Mouse (Mus musculus): ENCODE data around the gene Rnf183. TPM values are rescaled to one million over a fixed set of nuclear protein-coding genes. Genes with fewer than 3 reads are reported as not detected.
A peak's percentile ranks its signal among the peaks of the same experiment; 100 is the strongest.

Gene Rnf183
- polyA plus RNA-seq, 1 experiment from 2014 or later = not detected

- no peak overlapping the region for H3K27ac ChIP-seq (ENCODE audit: low read depth)
- H3K4me2 ChIP-seq (ENCODE audit: low read depth, low read length) = no peak overlapping the region
- no peaks in the 10 kb centered on the region for H3K27me3 ChIP-seq (ENCODE audit: insufficient read depth, low read length)
- ATAC-seq (no peak), DNase-seq (no peak)
- no peaks in the 10 kb centered on the region for H3K9me3 ChIP-seq (ENCODE audit: low read length)
- H3K4me1 ChIP-seq (ENCODE audit: insufficient read depth) = no peaks in the 10 kb centered on the region
- no peak overlapping the region for H3K4me3 ChIP-seq (ENCODE audit: low read depth, low read length)
- no peak for TF ChIP-seq EP300 (IDR thresholded peaks at IDR 0.05; ENCODE audit: low read depth)
- TF ChIP-seq CTCF (IDR thresholded peaks at IDR 0.05; ENCODE audit: low read depth) = no peak
- no peak overlapping the region for H3K9ac ChIP-seq (replicated peaks)
- H3K36me3 ChIP-seq (replicated peaks; ENCODE audit: insufficient read depth, low read length) = peaks cover 36% of the 10 kb centered on the region
- WGBS (ENCODE audit: insufficient replicate concordance) = 86% methylated on average over 4 of the region's 4 CpGs
Observed at GRCm38 (mm10) chr4:62425891-62426290, 9.2 kb downstream of the Rnf183 start.

- Histone ChIP-seq H3K9me3 (ENCODE audit: low read length) (no peaks in the 10 kb centered on the region), H3K4me1 (ENCODE audit: insufficient read depth) (no peaks in the 10 kb centered on the region), H3K4me3 (ENCODE audit: low read depth, low read length) (no peak overlapping the region), H3K9ac (replicated peaks) (no peak overlapping the region), H3K27ac (ENCODE audit: low read depth) (no peak overlapping the region), H3K27me3 (ENCODE audit: insufficient read depth, low read length) (no peaks in the 10 kb centered on the region), H3K36me3 (replicated peaks; ENCODE audit: insufficient read depth, low read length) (peaks cover 92% of the 10 kb centered on the region), H3K4me2 (ENCODE audit: low read depth, low read length) (no peak overlapping the region)
- WGBS (ENCODE audit: insufficient replicate concordance) = 90% methylated on average over 6 of the region's 6 CpGs
- DNase-seq = no peak
- no peak for ATAC-seq
- TF ChIP-seq CTCF (IDR thresholded peaks at IDR 0.05; ENCODE audit: low read depth) = no peak
- no peak for TF ChIP-seq EP300 (IDR thresholded peaks at IDR 0.05; ENCODE audit: low read depth)
Observed at GRCm38 (mm10) chr4:62419091-62419490, 16.0 kb downstream of the Rnf183 start.

GRCm38 (mm10) chr4:62418448-62418847 is 16.6 kb downstream of the Rnf183 start:
- 83% methylated on average over 8 of the region's 8 CpGs for WGBS (ENCODE audit: insufficient replicate concordance)
- no peak for ATAC-seq
- Histone ChIP-seq H3K36me3 (replicated peaks; ENCODE audit: insufficient read depth, low read length) (peaks cover 92% of the 10 kb centered on the region), H3K27ac (ENCODE audit: low read depth) (no peak overlapping the region), H3K9ac (replicated peaks) (no peak overlapping the region), H3K27me3 (ENCODE audit: insufficient read depth, low read length) (no peaks in the 10 kb centered on the region), H3K4me1 (ENCODE audit: insufficient read depth) (no peaks in the 10 kb centered on the region), H3K4me3 (ENCODE audit: low read depth, low read length) (no peak overlapping the region), H3K9me3 (ENCODE audit: low read length) (no peaks in the 10 kb centered on the region), H3K4me2 (ENCODE audit: low read depth, low read length) (no peak overlapping the region)
- no peak for DNase-seq
- TF ChIP-seq CTCF (IDR thresholded peaks at IDR 0.05; ENCODE audit: low read depth) (no peak), EP300 (IDR thresholded peaks at IDR 0.05; ENCODE audit: low read depth) (no peak)

- Histone ChIP-seq H3K36me3 (replicated peaks; ENCODE audit: insufficient read depth, low read length) (peaks cover 44% of the 10 kb centered on the region), H3K27ac (ENCODE audit: low read depth) (no peak overlapping the region), H3K4me2 (ENCODE audit: low read depth, low read length) (no peak overlapping the region), H3K9me3 (ENCODE audit: low read length) (no peaks in the 10 kb centered on the region), H3K9ac (replicated peaks) (no peak overlapping the region), H3K27me3 (ENCODE audit: insufficient read depth, low read length) (no peaks in the 10 kb centered on the region), H3K4me1 (ENCODE audit: insufficient read depth) (peaks cover 9% of the 10 kb centered on the region), H3K4me3 (ENCODE audit: low read depth, low read length) (no peak overlapping the region)
- DNase-seq (no peak), ATAC-seq (no peak)
- TF ChIP-seq CTCF (IDR thresholded peaks at IDR 0.05; ENCODE audit: low read depth) (no peak), EP300 (IDR thresholded peaks at IDR 0.05; ENCODE audit: low read depth) (no peak)
- 79% methylated on average over 10 of the region's 10 CpGs for WGBS (ENCODE audit: insufficient replicate concordance)
Observed at GRCm38 (mm10) chr4:62411606-62412005, 23.4 kb downstream of the Rnf183 start.

GRCm38 (mm10) chr4:62410325-62410724 is 24.7 kb downstream of the Rnf183 start:
- H3K27me3 ChIP-seq (ENCODE audit: insufficient read depth, low read length) = no peaks in the 10 kb centered on the region
- H3K9me3 ChIP-seq (ENCODE audit: low read length) = no peaks in the 10 kb centered on the region
- WGBS (ENCODE audit: insufficient replicate concordance) = 86% methylated on average over 2 of the region's 2 CpGs
- ATAC-seq = no peak
- H3K4me3 ChIP-seq (ENCODE audit: low read depth, low read length) = peak overlapping the region; percentile 72; the same call in 1 of the 2 replicates
- H3K4me2 ChIP-seq (ENCODE audit: low read depth, low read length) = peak overlapping the region; percentile 87
- H3K9ac ChIP-seq (replicated peaks) = no peak overlapping the region
- TF ChIP-seq CTCF (IDR thresholded peaks at IDR 0.05; ENCODE audit: low read depth) = no peak
- no peak for TF ChIP-seq EP300 (IDR thresholded peaks at IDR 0.05; ENCODE audit: low read depth)
- peaks cover 31% of the 10 kb centered on the region for H3K36me3 ChIP-seq (replicated peaks; ENCODE audit: insufficient read depth, low read length)
- DNase-seq = no peak
- H3K4me1 ChIP-seq (ENCODE audit: insufficient read depth) = peaks cover 9% of the 10 kb centered on the region
- no peak overlapping the region for H3K27ac ChIP-seq (ENCODE audit: low read depth)

GRCm38 (mm10) chr4:62409615-62410014 is 25.4 kb downstream of the Rnf183 start:
- Histone ChIP-seq H3K4me3 (ENCODE audit: low read depth, low read length) (peak overlapping the region; percentile 72), H3K27me3 (ENCODE audit: insufficient read depth, low read length) (no peaks in the 10 kb centered on the region), H3K36me3 (replicated peaks; ENCODE audit: insufficient read depth, low read length) (peaks cover 24% of the 10 kb centered on the region), H3K9ac (replicated peaks) (peak overlapping the region; percentile 80), H3K4me1 (ENCODE audit: insufficient read depth) (peaks cover 9% of the 10 kb centered on the region), H3K4me2 (ENCODE audit: low read depth, low read length) (peak overlapping the region; percentile 87), H3K9me3 (ENCODE audit: low read length) (no peaks in the 10 kb centered on the region), H3K27ac (ENCODE audit: low read depth) (peak overlapping the region; percentile 91)
- no peak for ATAC-seq
- no peak for DNase-seq
- 22% methylated on average over 6 of the region's 6 CpGs for WGBS (ENCODE audit: insufficient replicate concordance)
- no peak for TF ChIP-seq EP300 (IDR thresholded peaks at IDR 0.05; ENCODE audit: low read depth)
- no peak for TF ChIP-seq CTCF (IDR thresholded peaks at IDR 0.05; ENCODE audit: low read depth)
